Mouse (Mus musculus) bone marrow, adult 2 months (tissue): ENCODE data around the gene Trir.

Experiments
- CTCF ChIP-seq: fragments of 200-500 bp; IDR thresholded peaks from 2 replicates; pipeline ENCODE4 v1.5.1; 2011; ENCODE audit warnings: low read length, control low read depth; ENCODE audit not compliant: control insufficient read depth, insufficient read depth
- POLR2A ChIP-seq: fragments of 200-500 bp; IDR thresholded peaks from 2 replicates; pipeline ENCODE4 v1.6.1; 2011; ENCODE audit warnings: low read depth, mild to moderate bottlenecking, control low read depth, low read length, borderline replicate concordance; ENCODE audit not compliant: control insufficient read depth

- TF ChIP-seq POLR2A (no peak), CTCF (no peak)
Measured at GRCm38 (mm10) chr8:85033867-85034266, 7.2 kb downstream of the Trir start.
